Mouse (Mus musculus) neutrophil, adult 83 days (primary cell): ENCODE results near the gene Hspa5. TPM values are rescaled to one million over a fixed set of nuclear protein-coding genes. Genes with fewer than 3 reads are reported as not detected.

Experiments used
- total RNA-seq, 2 experiments: library from RNA; stranded (reverse); gene quantifications; one replicate each; pipeline ENCODE4 v1.2.4; 2023

Hspa5 gene
- total RNA-seq, result 100 to 1,000 TPM; 731 to 950 TPM

GRCm38 (mm10) chr2:34771368-34772226 lies at the start of gene Hspa5:
Hspa5 (plus strand) TSS chr2:34771970.

GRCm38 (mm10) chr2:34754551-34755358 lies 17.0 kb upstream of the Hspa5 start, which contains the start of gene Gapvd1:
Gapvd1 (minus strand) TSS chr2:34755232.

GRCm38 (mm10) chr2:34799357-34800256 lies 27.8 kb downstream of the Hspa5 start, which contains the start of gene Rabepk:
Rabepk (minus strand) TSS chr2:34799912.

GRCm38 (mm10) chr2:34825827-34826459 lies 54.2 kb downstream of the Hspa5 start, which contains the start of gene Fbxw2:
Fbxw2 (minus strand) TSS chr2:34826311.

Other genes starting within 250 kb of the Hspa5 start
- gene Gapvd1, start 16.7 kb upstream of the Hspa5 start, total RNA-seq, result 10 to 100 TPM; 87.3 to 91.3 TPM
- 10 to 100 TPM in 1 of 2 experiments, 1 to 10 TPM in 1; 8.3 to 11.7 TPM for gene Rabepk, start 27.9 kb downstream of the Hspa5 start, total RNA-seq
- gene Fbxw2, start 54.3 kb downstream of the Hspa5 start, total RNA-seq, result 10 to 100 TPM; 82.5 to 92.0 TPM
- gene Gm34653, start 61.0 kb downstream of the Hspa5 start, total RNA-seq, result not detected
- gene Cutal, start 102.4 kb downstream of the Hspa5 start, total RNA-seq, result not detected
- gene Psmd5, start 103.0 kb downstream of the Hspa5 start, total RNA-seq, result 10 to 100 TPM; 20.9 to 24.5 TPM
- gene Phf19, start 142.1 kb downstream of the Hspa5 start, total RNA-seq, result 10 to 100 TPM in 1 of 2 experiments, 1 to 10 TPM in 1; 9.1 to 13.4 TPM
- gene Traf1, start 189.8 kb downstream of the Hspa5 start, total RNA-seq, result 1 to 10 TPM; 3.0 to 3.3 TPM